Mouse (Mus musculus) layer of hippocampus, postnatal 25 days (tissue): ENCODE measurements around the gene Ddx39b. TPM values are rescaled to one million over a fixed set of nuclear protein-coding genes. Genes with fewer than 3 reads are reported as not detected.
"Not testable (repeated sequence)": the region's sequence is repeated elsewhere in the genome, so short reads cannot be mapped to it uniquely, and the experiment has no call there.

Experiments
- DNase-seq, 2 experiments: peaks; one replicate each; pipeline ENCODE4 v3.0.0; 2022; ENCODE audit warnings: mixed read lengths in 2 of 2, low spot score in 1 of 2; ENCODE audit errors: extremely low spot score in 1 of 2
- total RNA-seq, 2 experiments: library from RNA; stranded (reverse); gene quantifications; 2 replicates each; pipeline ENCODE4 v1.2.3; 2021

Ddx39b gene
- total RNA-seq, 2 experiments from 2014 or later, result 213 to 229 TPM

DNA sequence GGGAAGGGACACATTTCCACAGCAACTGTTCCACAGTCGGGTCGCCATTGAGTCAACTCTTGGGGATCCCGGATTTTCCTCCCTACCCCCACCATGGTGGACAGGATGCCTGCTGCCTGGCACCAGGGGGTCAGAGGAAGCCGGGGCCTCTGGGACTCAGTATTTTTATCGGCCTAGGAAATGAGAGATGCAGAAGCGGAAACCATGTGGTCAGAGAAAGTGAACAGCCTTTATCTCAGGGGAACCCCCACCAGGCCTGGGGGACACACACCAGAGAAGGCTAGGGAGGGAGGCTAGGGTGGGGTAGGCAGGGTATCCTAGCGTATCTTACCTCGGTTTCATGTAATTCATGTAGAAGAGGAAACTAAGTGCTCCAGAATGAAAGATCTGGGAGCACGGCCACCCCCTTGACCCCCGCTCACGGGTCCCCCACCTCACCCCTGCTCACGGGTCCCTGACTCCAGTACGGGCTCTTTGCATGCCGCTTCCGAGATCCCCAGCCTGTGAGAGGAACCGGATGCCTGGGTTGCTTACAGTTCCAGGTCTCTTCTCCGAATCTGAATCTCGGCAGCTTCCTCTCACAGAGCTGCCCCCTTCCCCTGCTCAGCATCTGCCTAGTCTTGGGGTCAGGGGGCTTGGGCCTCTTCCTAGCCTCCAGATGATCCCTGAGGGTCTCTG is 22.9 kb upstream of the Ddx39b start:
- no peak for DNase-seq

DNA sequence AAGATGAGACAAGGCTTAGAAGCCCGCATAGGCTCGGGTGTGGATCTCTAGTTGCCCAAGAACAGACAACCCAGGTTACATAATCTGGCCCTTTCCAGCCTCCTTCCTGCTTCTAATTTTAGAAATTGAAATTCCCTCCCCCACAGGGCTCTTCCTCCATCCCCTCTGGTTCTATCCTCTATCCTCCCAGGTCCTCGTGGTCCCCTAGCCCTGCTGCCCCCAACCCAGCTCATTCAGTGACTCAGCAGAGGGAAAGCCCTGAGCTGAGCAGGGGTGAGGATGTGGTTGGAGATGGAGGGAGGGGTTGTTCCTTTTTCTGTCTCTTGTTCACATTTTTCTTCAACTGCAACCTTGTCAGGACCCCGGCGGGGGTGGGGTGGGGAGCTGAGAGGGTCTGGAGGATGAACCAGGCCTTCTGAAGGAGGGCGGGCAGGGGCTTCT is 21.9 kb upstream of the Ddx39b start:
- no peak for DNase-seq

DNA sequence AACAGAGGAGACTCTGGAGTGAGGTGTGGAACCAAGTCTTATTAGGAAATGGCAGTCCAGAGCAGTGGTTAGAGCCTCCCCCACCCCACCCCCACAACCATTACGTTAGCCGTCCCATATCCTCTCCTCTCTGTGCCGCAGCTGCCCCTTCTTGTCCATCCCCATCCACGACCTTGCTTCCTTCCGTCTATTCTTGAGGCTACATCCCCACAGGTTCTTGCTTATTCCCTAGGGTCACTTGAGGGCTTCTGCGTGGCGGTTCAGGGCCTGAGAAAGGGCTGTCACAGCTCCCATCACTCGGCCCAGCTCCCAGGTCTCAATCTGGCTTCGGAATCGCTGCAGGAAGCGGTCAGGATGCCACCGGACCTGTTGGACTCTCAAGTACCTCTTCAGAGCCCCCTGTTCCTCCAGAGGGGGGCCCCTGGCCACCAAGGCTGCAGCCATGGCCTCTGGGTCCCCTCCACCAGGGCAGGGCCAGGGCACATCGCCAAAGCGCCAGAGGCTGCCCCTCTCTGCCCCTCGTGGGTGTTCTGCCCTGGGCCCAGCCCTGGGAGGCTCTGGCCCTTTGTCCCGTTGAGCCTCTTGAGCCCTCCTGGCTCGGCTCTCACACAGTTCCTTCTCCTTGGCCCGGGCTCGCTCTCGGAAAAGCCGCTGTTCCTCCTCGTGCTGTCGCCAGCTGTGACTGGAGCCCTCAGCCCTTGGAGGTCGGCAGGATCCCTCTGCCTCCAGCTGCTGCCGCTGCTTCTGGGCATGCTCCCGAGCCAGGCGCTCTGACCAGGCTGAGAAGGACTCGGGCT is 21.2 kb upstream of the Ddx39b start, which contains the start of gene Gm16181:
Gene Gm16181, plus strand, starts transcription at position 679 of the 797 bp plus-strand sequence.
- no peak for DNase-seq

DNA sequence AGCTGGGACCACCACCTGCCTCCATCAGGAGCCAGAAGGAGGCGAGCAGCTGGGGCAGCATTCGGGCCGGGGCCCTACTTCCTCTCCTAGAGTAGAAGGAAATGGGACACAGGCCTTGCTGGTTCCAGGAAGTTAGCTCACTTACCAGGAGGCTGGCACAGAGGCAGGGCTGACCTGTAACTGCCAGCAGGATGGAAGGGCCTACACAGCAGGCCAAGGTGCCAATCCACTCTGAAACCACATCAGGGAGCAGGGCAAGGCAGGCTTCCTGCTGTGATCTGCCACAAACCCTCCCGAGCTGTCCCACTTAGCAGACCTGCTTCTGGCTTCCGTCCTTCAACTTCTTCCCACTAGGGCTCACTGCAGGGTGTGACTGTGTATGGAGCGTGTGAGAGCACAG is 19.2 kb upstream of the Ddx39b start:
- DNase-seq, result no peak

DNA sequence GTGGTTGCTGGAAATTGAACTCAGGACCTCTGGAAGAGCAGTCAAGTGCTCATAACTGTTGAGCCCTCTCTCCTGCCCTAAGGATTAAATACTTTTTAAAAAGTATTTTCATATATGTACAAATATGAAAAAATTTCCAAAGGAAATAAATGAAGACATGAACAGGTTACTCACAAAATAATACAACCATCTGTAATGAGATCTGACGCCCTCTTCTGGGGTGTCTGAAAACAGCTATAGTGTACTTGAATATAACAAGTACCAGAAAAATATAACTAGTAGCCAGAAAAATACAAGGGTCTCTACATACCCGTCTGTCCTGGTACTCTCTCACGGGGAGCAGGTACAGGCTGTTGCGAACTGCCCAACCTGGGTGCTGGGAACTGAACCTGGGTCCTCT is 16.9 kb upstream of the Ddx39b start:
- DNase-seq, result no peak

DNA sequence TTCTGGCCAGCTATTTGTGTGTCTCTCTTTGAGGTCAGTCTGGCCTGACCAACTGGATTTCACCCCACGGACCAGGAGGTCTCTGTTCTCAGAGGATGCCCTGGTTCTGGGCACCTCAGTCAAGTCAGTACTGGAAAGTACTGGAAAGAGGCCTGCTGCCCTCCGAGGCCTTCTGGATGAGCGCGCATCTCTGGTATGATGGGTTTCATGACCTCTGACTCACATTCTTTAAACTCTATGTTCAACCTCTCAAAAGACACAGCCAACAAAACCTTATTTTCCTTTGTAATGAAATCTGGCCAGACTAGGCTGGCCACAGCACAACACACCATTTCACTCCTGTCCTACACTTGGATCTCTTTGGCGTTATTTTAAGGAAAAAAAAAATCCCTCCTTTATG is 16.1 kb upstream of the Ddx39b start:
- DNase-seq, result no peak

DNA sequence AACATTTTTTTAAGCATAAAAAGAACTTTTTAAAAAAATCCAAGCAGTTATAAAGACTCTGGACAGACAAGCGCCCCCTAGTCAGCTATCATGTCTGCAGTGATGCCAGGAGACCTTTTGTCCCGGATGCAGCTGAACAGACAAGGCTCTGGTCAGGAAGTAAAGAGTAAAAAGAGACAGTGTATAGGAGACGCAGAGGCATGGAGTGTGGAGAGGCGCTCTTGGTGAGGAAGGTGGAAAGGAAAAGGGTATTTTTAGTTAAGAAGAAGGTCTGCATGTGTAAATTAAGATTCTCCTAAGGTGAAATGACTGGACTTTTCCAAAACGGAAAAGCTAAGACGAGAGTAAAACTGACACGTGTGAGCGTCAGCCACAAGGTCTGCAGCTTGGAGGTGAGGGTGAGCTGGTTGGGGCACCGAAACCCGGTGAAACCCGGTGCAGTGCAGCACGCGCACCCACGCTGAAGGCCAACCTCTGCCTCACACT is 14.9 kb upstream of the Ddx39b start:
- no peak for DNase-seq

DNA sequence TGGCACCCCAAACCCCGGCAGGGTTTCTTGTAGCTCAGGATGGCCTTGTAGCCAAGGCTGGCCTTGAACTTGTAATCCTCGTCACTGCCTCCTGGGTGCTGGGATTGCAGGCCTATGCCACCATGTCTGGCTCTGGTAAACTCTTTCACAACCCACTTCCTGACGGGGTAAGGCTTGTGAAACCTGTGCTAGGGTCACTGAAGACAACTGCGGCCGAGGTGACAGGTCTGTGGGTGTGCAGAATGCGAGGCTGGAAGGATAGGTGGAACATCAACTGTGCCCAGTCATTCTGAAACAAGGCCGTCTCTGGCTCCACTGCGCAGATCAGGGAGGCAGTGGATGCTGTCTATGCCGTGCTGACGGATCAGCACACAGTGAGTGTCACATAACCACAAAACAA is 10.5 kb upstream of the Ddx39b start:
- no peak for DNase-seq

DNA sequence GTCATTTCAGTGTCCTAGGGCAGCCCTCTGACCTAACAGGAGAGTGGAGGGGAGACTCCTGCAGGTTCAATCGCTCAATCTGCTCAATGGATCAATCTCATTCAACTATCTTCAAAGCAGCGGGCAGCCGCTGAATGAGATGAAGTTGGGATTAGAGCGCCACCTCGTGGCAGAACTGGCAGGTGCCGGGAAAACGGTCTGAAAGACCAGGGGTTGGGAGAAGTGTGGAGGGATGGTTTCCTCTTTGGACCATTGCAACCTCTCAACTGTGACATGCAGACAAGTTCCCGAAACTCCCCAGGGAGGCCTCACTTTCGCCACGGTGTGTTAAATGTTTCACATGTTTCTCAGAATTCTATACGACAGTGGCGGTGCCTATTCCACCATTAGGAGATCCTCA is 9.5 kb upstream of the Ddx39b start:
- DNase-seq, result peak; percentile 84 to 97

DNA sequence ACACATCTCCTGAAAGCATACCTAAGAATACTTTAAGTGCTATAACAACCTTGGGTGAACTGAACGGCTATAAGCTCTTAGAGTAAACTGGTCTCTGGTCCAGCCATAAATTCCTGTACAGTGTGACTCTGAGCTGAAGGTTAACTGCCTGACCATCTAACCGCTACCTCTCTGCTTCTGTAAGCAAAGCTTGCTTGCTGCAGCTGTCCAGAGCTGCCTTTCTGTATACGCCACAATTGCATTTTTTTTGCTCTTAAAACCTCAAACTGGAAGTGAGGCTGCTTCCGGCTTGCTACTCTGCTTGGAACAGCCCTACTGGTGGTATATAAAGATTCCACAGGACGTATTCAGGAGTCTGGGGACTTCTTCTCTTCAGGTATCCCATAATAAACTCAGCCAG is 8.9 kb upstream of the Ddx39b start:
- DNase-seq, result no peak

DNA sequence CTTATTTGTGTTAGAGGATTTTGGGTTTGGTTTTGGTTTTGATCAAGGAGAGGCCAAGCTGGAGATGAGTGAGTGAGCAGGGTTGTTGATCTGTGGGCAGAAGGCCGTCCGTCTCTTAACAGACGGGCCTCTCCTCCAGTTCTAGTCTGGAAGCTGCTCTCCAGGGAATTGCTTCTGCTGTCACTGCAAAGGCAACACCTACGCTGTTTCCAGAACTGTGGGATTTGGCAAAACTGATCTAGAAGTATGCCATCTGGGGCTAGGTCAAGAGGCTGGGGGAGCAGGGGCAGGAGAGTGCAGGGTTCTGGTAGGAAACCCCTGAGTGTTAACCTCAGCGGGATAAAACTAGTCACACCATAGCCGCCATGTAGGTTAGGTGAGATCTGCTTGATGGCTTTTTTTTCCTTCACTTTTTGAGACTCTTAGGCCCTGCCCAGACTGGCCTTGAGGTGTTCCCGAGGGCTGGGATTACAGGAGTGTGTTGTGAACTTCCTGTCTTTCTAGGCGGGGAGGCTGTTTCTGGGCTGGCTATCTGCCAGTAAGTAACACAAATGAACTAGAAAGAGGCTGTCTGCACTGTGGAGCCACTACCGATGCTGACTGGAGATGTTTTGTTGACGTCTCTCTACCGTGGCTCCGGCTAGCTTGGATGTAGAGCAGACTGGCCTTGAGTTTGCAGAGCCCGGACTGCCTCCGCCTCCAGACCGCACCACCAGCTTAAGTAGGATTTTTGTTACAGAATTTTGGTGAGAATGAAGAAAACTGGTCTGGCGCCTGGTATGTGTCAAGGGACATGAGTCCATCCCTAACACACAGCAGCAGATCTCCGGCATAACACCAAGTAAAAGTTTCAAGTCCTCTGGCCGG is 8.2 kb upstream of the Ddx39b start, which contains the start of gene Atp6v1g2:
Gene Atp6v1g2, plus strand, starts transcription at position 547 of the 867 bp plus-strand sequence.
- no peak for DNase-seq

DNA sequence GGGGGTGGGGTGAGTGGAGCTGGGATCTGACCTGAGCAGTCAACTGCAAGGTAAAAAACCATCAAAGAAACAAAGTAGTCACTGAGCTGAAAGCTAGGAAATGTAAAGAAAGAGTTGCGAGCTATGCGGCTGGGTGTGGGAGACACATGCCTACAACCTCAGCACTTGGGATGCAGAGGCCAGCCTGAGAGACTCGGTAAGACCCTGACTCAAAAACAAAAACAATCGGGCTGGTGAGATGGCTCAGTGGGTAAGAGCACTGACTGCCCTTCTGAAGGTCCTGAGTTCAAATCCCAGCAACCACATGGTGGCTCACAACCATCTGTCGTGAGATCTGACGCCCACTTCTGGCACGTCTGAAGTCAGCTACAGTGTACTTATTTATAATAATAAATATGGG is 7.5 kb upstream of the Ddx39b start:
- not testable (repeated sequence) for DNase-seq

DNA sequence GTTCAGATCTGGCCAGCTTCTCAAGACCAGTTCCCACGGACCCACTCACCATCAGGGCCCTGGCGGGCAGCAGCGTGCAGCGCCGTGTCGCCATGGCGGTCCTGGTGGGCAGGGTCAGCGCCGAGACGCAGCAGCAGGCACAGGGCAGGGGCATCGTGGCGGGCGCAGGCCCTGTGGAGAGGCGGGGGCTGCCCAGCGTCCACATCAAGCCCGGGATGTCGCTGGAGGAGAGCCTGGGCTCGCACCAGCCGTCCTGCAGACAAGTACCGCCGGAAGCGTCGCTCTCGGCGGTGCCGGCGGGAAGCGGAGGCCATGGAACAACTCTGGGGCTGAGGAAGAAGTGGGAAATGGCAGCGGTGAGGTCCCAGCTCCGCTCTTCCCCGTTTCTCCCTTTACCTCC is 6.6 kb upstream of the Ddx39b start:
- DNase-seq, result no peak

DNA sequence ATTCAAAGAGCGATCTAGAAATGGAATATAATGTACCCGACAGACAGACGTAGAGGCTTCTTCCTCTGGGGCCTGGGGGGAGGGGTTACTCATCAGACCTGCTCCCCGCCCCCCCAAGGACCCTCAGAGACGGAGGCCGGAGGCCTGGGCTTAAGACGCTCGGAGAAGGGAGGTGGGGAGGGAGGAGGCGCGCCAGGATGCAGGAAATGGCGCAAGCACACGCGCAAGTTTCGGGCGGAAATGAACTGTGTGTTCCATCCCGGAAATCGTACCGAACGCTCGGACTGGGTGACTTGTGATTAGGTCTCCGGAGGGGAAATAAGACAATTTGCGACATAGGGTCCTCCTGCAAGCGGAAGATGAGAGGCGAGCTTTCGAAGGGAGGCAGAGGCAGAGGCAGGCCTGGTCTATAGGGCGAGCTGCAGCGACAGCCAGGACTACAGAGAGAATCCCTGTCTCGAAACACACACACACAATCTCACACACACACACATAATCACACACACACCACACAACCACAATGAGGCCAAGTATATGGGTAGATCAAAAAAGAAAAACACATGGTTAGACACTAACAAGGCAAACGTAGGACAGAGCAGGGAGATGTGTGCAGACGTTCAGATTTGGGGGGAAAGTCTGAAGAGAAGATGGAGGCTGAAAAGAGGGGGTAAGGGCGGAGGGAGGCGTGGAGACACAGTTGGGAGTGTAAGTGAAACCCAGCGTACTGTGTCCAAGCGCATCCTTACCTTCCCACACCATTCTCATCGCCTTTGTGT is 5.7 kb upstream of the Ddx39b start, which contains the start of gene Nfkbil1:
Gene Nfkbil1, minus strand, starts transcription at position 179 of the 776 bp plus-strand sequence.
- peak; percentile 70 to 73 for DNase-seq

DNA sequence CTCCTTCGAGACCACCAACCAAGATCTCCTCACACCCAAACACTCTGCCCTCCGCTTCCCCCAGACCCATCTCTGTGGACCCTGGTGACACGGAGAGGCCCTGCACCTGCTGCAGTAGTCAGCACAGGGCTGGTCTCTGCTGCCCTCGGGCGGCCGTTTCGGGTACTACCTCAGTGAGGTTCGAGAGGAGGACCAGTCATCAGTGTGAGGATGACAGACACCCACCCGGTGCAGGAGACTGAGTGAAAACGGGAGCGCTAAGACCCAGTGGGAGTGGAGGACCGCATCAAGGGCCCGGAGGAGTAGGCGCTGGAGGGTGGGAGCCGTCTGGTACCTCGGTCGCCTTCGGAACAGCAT is 5.2 kb upstream of the Ddx39b start:
- DNase-seq, result peak; percentile 100

DNA sequence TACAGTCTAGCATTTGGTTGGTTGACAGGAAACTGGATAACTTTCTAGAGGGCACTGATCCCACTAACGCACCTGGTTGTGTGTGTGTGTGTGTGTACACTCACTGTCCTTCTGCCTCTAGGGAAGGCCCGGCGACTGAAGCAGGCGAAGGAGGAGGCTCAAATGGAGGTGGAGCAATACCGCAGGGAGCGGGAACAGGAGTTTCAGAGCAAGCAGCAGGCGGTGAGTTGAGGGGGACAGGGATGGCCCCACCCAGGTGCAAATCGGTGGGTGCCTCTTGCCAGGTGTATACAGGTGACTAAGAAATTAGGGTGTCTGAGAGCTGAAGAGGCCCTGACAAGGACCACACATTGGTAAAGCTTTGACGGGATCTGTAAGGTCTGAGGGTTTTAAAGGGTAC is 4.5 kb upstream of the Ddx39b start:
- no peak for DNase-seq

DNA sequence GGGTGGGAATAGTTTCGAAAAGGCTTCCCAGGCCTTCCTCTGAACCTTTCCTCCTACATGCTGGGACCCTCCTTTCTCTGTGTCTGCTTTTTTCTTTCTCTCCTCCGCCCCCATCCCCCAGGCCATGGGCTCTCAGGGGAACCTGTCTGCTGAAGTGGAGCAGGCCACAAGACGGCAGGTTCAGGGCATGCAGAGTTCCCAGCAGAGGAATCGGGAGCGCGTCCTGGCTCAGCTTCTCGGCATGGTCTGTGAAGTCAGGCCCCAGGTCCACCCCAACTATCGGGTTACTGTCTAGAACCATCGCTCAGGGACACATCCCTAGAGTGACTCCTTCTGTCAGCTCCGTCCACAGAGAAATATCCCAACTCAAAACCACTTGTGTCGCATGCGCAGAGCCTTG is 4.0 kb upstream of the Ddx39b start:
- DNase-seq, result no peak

DNA sequence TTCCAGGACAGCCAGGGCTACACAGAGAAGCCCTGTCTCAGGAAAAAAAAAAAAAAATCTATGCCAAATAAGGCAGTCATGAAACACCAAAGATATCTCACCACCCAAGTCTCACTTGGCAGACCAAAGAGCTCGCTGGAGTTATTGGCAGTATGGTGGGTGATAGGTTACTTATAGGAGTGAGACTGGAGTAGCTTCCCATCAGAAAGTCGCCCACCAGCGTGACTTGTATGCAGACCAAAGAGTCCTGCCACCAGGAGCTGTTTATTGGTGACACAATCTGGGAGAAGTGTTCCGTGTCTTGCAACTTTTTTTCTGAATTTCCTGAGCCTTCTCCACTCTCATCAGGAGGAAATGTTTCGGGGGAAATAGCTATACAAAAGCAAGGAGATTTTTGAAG is 1.8 kb upstream of the Ddx39b start:
- no peak for DNase-seq

DNA sequence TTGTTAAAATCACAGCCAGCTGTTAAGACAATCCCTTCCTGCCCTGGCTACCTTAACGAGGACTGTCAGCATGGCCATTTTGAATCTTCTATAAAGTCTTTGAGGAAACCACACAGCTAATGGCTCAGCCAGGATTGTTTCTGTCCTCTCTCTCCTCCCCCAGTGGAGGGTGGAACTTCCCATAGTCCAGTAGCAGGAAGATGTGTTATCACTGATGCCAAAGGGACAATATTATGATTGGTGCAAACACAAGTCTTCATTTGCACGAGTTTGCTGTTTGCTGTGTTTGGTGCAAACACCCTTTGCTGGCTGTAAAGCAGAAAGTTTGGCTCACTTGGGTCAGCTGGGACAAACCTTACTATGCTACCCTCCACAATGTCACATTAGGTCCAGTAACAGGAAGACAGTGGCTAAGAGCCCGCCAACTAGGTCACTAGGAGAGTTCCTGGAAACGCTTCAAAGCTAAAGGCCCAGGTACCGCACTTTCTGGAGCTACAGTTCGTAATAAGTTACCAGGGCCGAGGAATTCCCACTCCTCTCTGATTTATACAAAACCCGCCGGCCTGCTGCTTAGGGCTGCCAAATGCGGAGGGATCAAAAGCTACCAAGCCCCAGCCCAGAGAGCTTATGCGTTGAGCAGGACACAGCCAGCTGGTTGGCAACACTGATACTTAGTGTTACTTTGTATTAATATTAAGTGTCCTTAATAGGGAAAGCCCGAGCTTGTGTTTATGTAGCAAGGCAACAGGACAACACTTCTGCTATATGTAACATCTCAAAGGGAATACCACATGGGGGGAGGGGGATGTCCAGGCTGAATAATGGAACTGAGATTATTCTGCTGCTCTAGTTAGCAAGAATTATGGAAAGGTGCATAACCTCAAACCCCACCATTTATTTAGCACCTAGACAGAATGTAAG is 902 bp upstream of the Ddx39b start:
- no peak for DNase-seq
